Mouse (Mus musculus): ENCODE results near the gene Usp7.

GRCm38 (mm10) chr16:8768071-8768470, 24.0 kb downstream of the Usp7 start:
- TF ChIP-seq POLR2A (IDR thresholded peaks at IDR 0.05; ENCODE audit: borderline replicate concordance, low read depth, low read length) (no peak), CTCF (IDR thresholded peaks at IDR 0.05; ENCODE audit: low read depth, low read length) (no peak)
